Mouse (Mus musculus) thymus, adult 2 months (tissue): ENCODE measurements around the gene Olfr524. TPM values are rescaled to one million over a fixed set of nuclear protein-coding genes. Genes with fewer than 3 reads are reported as not detected.

Experiments
- DNase-seq: peaks from one replicate; pipeline ENCODE4 v3.0.0; 2021
- H3K27ac ChIP-seq: fragments of 200-500 bp; 2 replicates; pipeline ENCODE4 v1.5.1; 2012; ENCODE audit warnings: low read length, control low read depth; ENCODE audit not compliant: control insufficient read depth, insufficient read depth
- H3K27me3 ChIP-seq: fragments of 200-500 bp; 2 replicates; pipeline ENCODE4 v1.6.1; 2012; ENCODE audit warnings: mild to moderate bottlenecking, low read length, moderate library complexity, mixed read lengths; ENCODE audit not compliant: control insufficient read depth, insufficient read depth
- H3K36me3 ChIP-seq: fragments of 200-500 bp; 2 replicates; pipeline ENCODE4 v1.6.1; 2012; ENCODE audit warnings: mild to moderate bottlenecking, low read length, moderate library complexity; ENCODE audit not compliant: control insufficient read depth, insufficient read depth
- H3K4me1 ChIP-seq: fragments of 200-500 bp; replicated peaks from 2 replicates; pipeline ENCODE4 v1.6.1; 2012; ENCODE audit warnings: low read length; ENCODE audit not compliant: control insufficient read depth, insufficient read depth
- H3K4me3 ChIP-seq: fragments of 200-500 bp; 2 replicates; pipeline ENCODE4 v1.5.1; 2012; ENCODE audit warnings: mild to moderate bottlenecking, low read length, control low read depth, moderate library complexity; ENCODE audit not compliant: control insufficient read depth, insufficient read depth
- CTCF ChIP-seq: fragments of 200-500 bp; IDR thresholded peaks from 2 replicates; pipeline ENCODE4 v1.5.1; 2012; ENCODE audit warnings: mild to moderate bottlenecking, control low read depth, low read length, moderate library complexity, borderline replicate concordance; ENCODE audit not compliant: control insufficient read depth, poor library complexity, insufficient read depth; ENCODE audit errors: extremely low read depth
- POLR2A ChIP-seq: fragments of 200-500 bp; IDR thresholded peaks from 2 replicates; pipeline ENCODE4 v1.6.1; 2012; ENCODE audit warnings: mild to moderate bottlenecking, low read length, control low read depth, moderate library complexity; ENCODE audit not compliant: control insufficient read depth, poor library complexity, insufficient read depth; ENCODE audit errors: extremely low read depth
- WGBS: fragments of 180-500 bp; shearing (Covaris S2); methylation state at CpG from one replicate; pipeline ENCODE4 v1.1.7; 2018; 5-methylcytosine and 5-hydroxymethylcytosine counted together
- polyA plus RNA-seq: library from polyadenylated mRNA; depleted of rRNA; stranded (reverse); fragments of >200 nt; gene quantifications from 2 replicates; pipeline ENCODE4 v1.2.3, GENCODE M21; 2012; rRNA removed

The Olfr524 gene
- polyA plus RNA-seq, result 2.3 and 2.6 TPM in 2 replicates

DNA sequence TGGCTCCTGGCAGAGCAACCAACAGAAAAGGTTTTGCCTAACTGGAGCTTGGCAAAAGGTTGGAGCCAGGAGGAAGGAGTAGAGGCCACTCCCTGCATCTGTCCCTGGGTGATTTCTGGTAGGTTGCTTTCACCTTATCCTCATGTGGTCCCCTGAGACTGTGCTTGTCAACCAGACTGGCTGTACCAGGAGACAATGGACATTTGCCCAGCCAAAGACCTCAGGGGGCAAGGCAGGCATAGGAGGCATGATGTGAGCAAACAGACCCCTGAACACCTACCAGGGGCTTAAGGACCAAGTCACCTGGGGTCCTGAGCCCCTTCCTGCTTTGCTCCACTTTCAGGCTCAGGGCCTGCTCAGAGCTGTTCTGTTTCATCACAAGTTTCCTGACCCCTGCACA is at the start of gene Olfr524:
Gene Olfr524 (minus strand): TSS at position 101 of the 400 bp plus-strand sequence.
- no peak for DNase-seq
- Histone ChIP-seq H3K27me3 (no peaks in the 10 kb centered on the region), H3K4me3 (no peak within 1 kb of the TSS), H3K27ac (peak within 1 kb of the TSS; percentile 54; the same call in 1 of the 2 replicates), H3K36me3 (no peaks in the 10 kb centered on the region), H3K4me1 (peaks cover 39% of the 10 kb centered on the region)
- TF ChIP-seq CTCF (no peak), POLR2A (no peak)

- DNase-seq, result no peak
- TF ChIP-seq POLR2A (no peak), CTCF (no peak)
- 22% methylated on average over 7 of the region's 7 CpGs for WGBS
These were observed 48.1 kb upstream of the Olfr524 start for GRCm38 (mm10) chr7:140253780-140254299.

GRCm38 (mm10) chr7:140247216-140247615 is 41.5 kb upstream of the Olfr524 start, which contains the start of gene 5830411N06Rik:
Gene 5830411N06Rik (plus strand): TSS chr7:140247284.
- H3K36me3 ChIP-seq, result no peaks in the 10 kb centered on the region
- H3K27ac ChIP-seq, result no peak within 1 kb of the TSS
- WGBS, result 80% methylated on average over 4 of the region's 4 CpGs
- H3K27me3 ChIP-seq, result no peaks in the 10 kb centered on the region
- H3K4me1 ChIP-seq, result no peaks in the 10 kb centered on the region
- no peak for DNase-seq
- no peak for TF ChIP-seq POLR2A
- TF ChIP-seq CTCF, result no peak
- no peak within 1 kb of the TSS for H3K4me3 ChIP-seq

More at GRCm38 (mm10) chr7:140253780-140254299, 48.1 kb upstream of the Olfr524 start:
- Histone ChIP-seq H3K4me3 (no peak overlapping the region), H3K27me3 (no peaks in the 10 kb centered on the region), H3K36me3 (no peaks in the 10 kb centered on the region), H3K4me1 (no peaks in the 10 kb centered on the region), H3K27ac (no peak overlapping the region)

GRCm38 (mm10) chr7:140233696-140234095 is 27.9 kb upstream of the Olfr524 start:
- no peaks in the 10 kb centered on the region for H3K36me3 ChIP-seq
- TF ChIP-seq POLR2A (no peak), CTCF (no peak)
- no peak overlapping the region for H3K4me3 ChIP-seq
- DNase-seq, result no peak
- 93% methylated on average over 3 of the region's 3 CpGs for WGBS
- no peaks in the 10 kb centered on the region for H3K27me3 ChIP-seq
- no peak overlapping the region for H3K27ac ChIP-seq
- no peaks in the 10 kb centered on the region for H3K4me1 ChIP-seq

- WGBS, result 88% methylated on average over 2 of the region's 2 CpGs
- TF ChIP-seq CTCF (no peak), POLR2A (no peak)
- Histone ChIP-seq H3K4me3 (no peak overlapping the region), H3K27me3 (no peaks in the 10 kb centered on the region), H3K4me1 (no peaks in the 10 kb centered on the region), H3K36me3 (no peaks in the 10 kb centered on the region), H3K27ac (no peak overlapping the region)
- no peak for DNase-seq
These were observed 25.3 kb upstream of the Olfr524 start for GRCm38 (mm10) chr7:140231026-140231425.

GRCm38 (mm10) chr7:140228476-140228875 is 22.7 kb upstream of the Olfr524 start:
- H3K4me3 ChIP-seq, result no peak overlapping the region
- H3K4me1 ChIP-seq, result no peaks in the 10 kb centered on the region
- no peak for TF ChIP-seq POLR2A
- no peak for TF ChIP-seq CTCF
- H3K27ac ChIP-seq, result no peak overlapping the region
- WGBS, result 73% methylated on average over 13 of the region's 13 CpGs
- no peak for DNase-seq
- H3K27me3 ChIP-seq, result no peaks in the 10 kb centered on the region
- H3K36me3 ChIP-seq, result no peaks in the 10 kb centered on the region

DNA sequence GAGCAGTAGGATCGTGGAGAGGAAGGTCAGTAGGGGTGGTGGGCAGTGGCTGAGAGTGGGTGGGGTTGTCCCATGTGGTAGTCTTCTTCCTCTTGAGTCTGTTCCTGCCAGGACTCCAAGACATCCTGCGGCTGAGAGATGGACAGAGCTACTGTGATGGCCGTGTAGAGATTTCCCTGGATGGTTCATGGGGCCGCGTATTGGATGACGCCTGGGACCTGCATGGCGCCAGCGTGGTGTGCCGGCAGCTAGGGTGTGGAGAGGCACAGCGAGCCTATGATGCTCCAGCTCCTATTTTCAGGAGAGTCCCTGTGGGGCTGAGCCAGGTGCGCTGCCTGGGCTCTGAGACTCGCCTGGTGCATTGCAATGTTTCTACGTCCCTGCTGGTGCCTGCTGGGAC is 18.4 kb upstream of the Olfr524 start:
- Histone ChIP-seq H3K27me3 (no peaks in the 10 kb centered on the region), H3K27ac (no peak overlapping the region), H3K4me1 (no peaks in the 10 kb centered on the region), H3K4me3 (no peak overlapping the region), H3K36me3 (no peaks in the 10 kb centered on the region)
- DNase-seq, result no peak
- TF ChIP-seq POLR2A, result no peak
- WGBS, result 93% methylated on average over 13 of the region's 13 CpGs
